Mouse (Mus musculus) telencephalon, adult 2 months (tissue): ENCODE results near the gene Cd200r3.

Experiments used
- DNase-seq: peaks from one replicate; pipeline ENCODE4 v3.0.0-alpha.2; 2011; ENCODE audit warnings: low read depth, low spot score

Cd200r3 gene

DNA sequence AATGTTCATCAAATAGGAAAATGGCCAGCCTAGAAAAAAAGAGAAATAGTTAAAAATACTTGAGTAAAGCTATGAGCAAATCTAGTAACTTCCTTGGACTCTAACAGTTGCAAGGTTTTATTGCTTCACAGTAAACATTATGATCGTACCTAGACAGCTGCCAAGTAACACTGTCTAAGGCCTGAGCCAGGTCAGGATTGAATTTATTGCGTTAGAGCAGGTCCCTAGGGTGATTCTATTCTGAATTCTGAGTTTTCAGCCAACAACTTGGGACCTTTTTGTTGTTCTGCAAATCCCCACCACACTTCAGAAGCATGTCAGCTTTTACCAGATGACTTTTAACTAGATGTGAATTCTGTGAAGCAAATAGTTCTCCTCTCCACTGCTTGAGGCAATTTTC lies 87.3 kb downstream of the Cd200r3 start:
- DNase-seq = no peak
